Mouse (Mus musculus): ENCODE data around the gene Jade1.

The Jade1 gene

GRCm38 (mm10) chr3:41555491-41556381 is at the start of gene Jade1:
Gene Jade1, plus strand, starts transcription at chr3:41555731.
- in situ Hi-C loops (cut with MboI; ENCODE audit: low pct_unique_long_range_greater_than_20kb in 1 of 2, low sequenced_read_pairs in 2 of 2, unreplicated experiment in 1 of 2) = no loop called here

GRCm38 (mm10) chr3:41509441-41509840 is 46.1 kb upstream of the Jade1 start:
- in situ Hi-C loops (cut with MboI; ENCODE audit: low pct_unique_long_range_greater_than_20kb in 1 of 2, low sequenced_read_pairs in 2 of 2, unreplicated experiment in 1 of 2) = no loop called here

- in situ Hi-C loops (cut with MboI; ENCODE audit: low pct_unique_long_range_greater_than_20kb in 1 of 2, low sequenced_read_pairs in 2 of 2, unreplicated experiment in 1 of 2) = no loop called here
Measured at GRCm38 (mm10) chr3:41510191-41510590, 45.3 kb upstream of the Jade1 start.

- in situ Hi-C loops (cut with MboI; ENCODE audit: low pct_unique_long_range_greater_than_20kb in 1 of 2, low sequenced_read_pairs in 2 of 2, unreplicated experiment in 1 of 2) = no loop called here
Measured at GRCm38 (mm10) chr3:41510750-41511149, 44.8 kb upstream of the Jade1 start.

GRCm38 (mm10) chr3:41514003-41514402 is 41.5 kb upstream of the Jade1 start:
- in situ Hi-C loops (cut with MboI; ENCODE audit: low pct_unique_long_range_greater_than_20kb in 1 of 2, low sequenced_read_pairs in 2 of 2, unreplicated experiment in 1 of 2) = no loop called here

- in situ Hi-C loops (cut with MboI; ENCODE audit: low pct_unique_long_range_greater_than_20kb in 1 of 2, low sequenced_read_pairs in 2 of 2, unreplicated experiment in 1 of 2) = no loop called here
Measured at GRCm38 (mm10) chr3:41514683-41515305, 40.7 kb upstream of the Jade1 start.

GRCm38 (mm10) chr3:41516961-41517518 is 38.5 kb upstream of the Jade1 start:
- in situ Hi-C loops (cut with MboI; ENCODE audit: low pct_unique_long_range_greater_than_20kb in 1 of 2, low sequenced_read_pairs in 2 of 2, unreplicated experiment in 1 of 2) = no loop called here

GRCm38 (mm10) chr3:41520925-41521324 is 34.6 kb upstream of the Jade1 start:
- in situ Hi-C loops (cut with MboI; ENCODE audit: low pct_unique_long_range_greater_than_20kb in 1 of 2, low sequenced_read_pairs in 2 of 2, unreplicated experiment in 1 of 2) = no loop called here

GRCm38 (mm10) chr3:41521733-41522132 is 33.8 kb upstream of the Jade1 start:
- in situ Hi-C loops (cut with MboI; ENCODE audit: low pct_unique_long_range_greater_than_20kb in 1 of 2, low sequenced_read_pairs in 2 of 2, unreplicated experiment in 1 of 2) = no loop called here

- in situ Hi-C loops (cut with MboI; ENCODE audit: low pct_unique_long_range_greater_than_20kb in 1 of 2, low sequenced_read_pairs in 2 of 2, unreplicated experiment in 1 of 2) = no loop called here
Measured at GRCm38 (mm10) chr3:41522226-41523005, 33.1 kb upstream of the Jade1 start.

- in situ Hi-C loops (cut with MboI; ENCODE audit: low pct_unique_long_range_greater_than_20kb in 1 of 2, low sequenced_read_pairs in 2 of 2, unreplicated experiment in 1 of 2) = no loop called here
Measured at GRCm38 (mm10) chr3:41523006-41523375, 32.5 kb upstream of the Jade1 start.

GRCm38 (mm10) chr3:41523460-41523859 is 32.1 kb upstream of the Jade1 start:
- in situ Hi-C loops (cut with MboI; ENCODE audit: low pct_unique_long_range_greater_than_20kb in 1 of 2, low sequenced_read_pairs in 2 of 2, unreplicated experiment in 1 of 2) = no loop called here

- in situ Hi-C loops (cut with MboI; ENCODE audit: low pct_unique_long_range_greater_than_20kb in 1 of 2, low sequenced_read_pairs in 2 of 2, unreplicated experiment in 1 of 2) = no loop called here
Measured at GRCm38 (mm10) chr3:41528291-41528969, 27.1 kb upstream of the Jade1 start.

- in situ Hi-C loops (cut with MboI; ENCODE audit: low pct_unique_long_range_greater_than_20kb in 1 of 2, low sequenced_read_pairs in 2 of 2, unreplicated experiment in 1 of 2) = no loop called here
Measured at GRCm38 (mm10) chr3:41530156-41530555, 25.4 kb upstream of the Jade1 start.

GRCm38 (mm10) chr3:41531541-41531940 is 24.0 kb upstream of the Jade1 start:
- in situ Hi-C loops (cut with MboI; ENCODE audit: low pct_unique_long_range_greater_than_20kb in 1 of 2, low sequenced_read_pairs in 2 of 2, unreplicated experiment in 1 of 2) = no loop called here

- in situ Hi-C loops (cut with MboI; ENCODE audit: low pct_unique_long_range_greater_than_20kb in 1 of 2, low sequenced_read_pairs in 2 of 2, unreplicated experiment in 1 of 2) = no loop called here
Measured at GRCm38 (mm10) chr3:41532109-41532508, 23.4 kb upstream of the Jade1 start.

GRCm38 (mm10) chr3:41533660-41534059 is 21.9 kb upstream of the Jade1 start:
- in situ Hi-C loops (cut with MboI; ENCODE audit: low pct_unique_long_range_greater_than_20kb in 1 of 2, low sequenced_read_pairs in 2 of 2, unreplicated experiment in 1 of 2) = no loop called here

GRCm38 (mm10) chr3:41537957-41538356 is 17.6 kb upstream of the Jade1 start:
- in situ Hi-C loops (cut with MboI; ENCODE audit: low pct_unique_long_range_greater_than_20kb in 1 of 2, low sequenced_read_pairs in 2 of 2, unreplicated experiment in 1 of 2) = no loop called here

Data from mouse embryonic stem cell (cell line).